Mouse (Mus musculus) thymus, postnatal 25 days (tissue): ENCODE measurements around the gene Creb3l2.
A peak's percentile ranks its signal among the peaks of the same experiment; 100 is the strongest.
"Not testable (repeated sequence)": the region's sequence is repeated elsewhere in the genome, so short reads cannot be mapped to it uniquely, and the experiment has no call there.

Experiments
- DNase-seq: peaks from one replicate; pipeline ENCODE4 v3.0.0; 2022

Gene Creb3l2

GRCm38 (mm10) chr6:37442041-37442667, at the start of gene Creb3l2:
TSS of gene Creb3l2 (minus strand) at chr6:37442146.
- peak; percentile 97 for DNase-seq

- DNase-seq = no peak
Observed at GRCm38 (mm10) chr6:37486502-37486901, 44.6 kb upstream of the Creb3l2 start.

GRCm38 (mm10) chr6:37484588-37485070, 42.7 kb upstream of the Creb3l2 start:
- no peak for DNase-seq

GRCm38 (mm10) chr6:37483262-37483661, 41.3 kb upstream of the Creb3l2 start:
- DNase-seq = no peak

GRCm38 (mm10) chr6:37481147-37481546, 39.2 kb upstream of the Creb3l2 start:
- DNase-seq = no peak

- DNase-seq = no peak
Observed at GRCm38 (mm10) chr6:37480008-37480407, 38.1 kb upstream of the Creb3l2 start.

GRCm38 (mm10) chr6:37478481-37478880, 36.5 kb upstream of the Creb3l2 start:
- DNase-seq = no peak

GRCm38 (mm10) chr6:37473674-37474342, 31.9 kb upstream of the Creb3l2 start:
- DNase-seq = peak; percentile 37

GRCm38 (mm10) chr6:37470216-37470615, 28.3 kb upstream of the Creb3l2 start:
- DNase-seq = no peak

- no peak for DNase-seq
Observed at GRCm38 (mm10) chr6:37465847-37466246, 23.9 kb upstream of the Creb3l2 start.

- no peak for DNase-seq
Observed at GRCm38 (mm10) chr6:37465356-37465755, 23.4 kb upstream of the Creb3l2 start.

GRCm38 (mm10) chr6:37464585-37464984, 22.6 kb upstream of the Creb3l2 start:
- DNase-seq = peak; percentile 19

- DNase-seq = peak; percentile 66
Observed at GRCm38 (mm10) chr6:37463517-37464482, 21.9 kb upstream of the Creb3l2 start.

- no peak for DNase-seq
Observed at GRCm38 (mm10) chr6:37460681-37461080, 18.7 kb upstream of the Creb3l2 start.

- not testable (repeated sequence) for DNase-seq
Observed at GRCm38 (mm10) chr6:37459656-37460055, 17.7 kb upstream of the Creb3l2 start.

GRCm38 (mm10) chr6:37457990-37458655, 16.2 kb upstream of the Creb3l2 start:
- no peak for DNase-seq

- no peak for DNase-seq
Observed at GRCm38 (mm10) chr6:37455540-37455939, 13.6 kb upstream of the Creb3l2 start.

- no peak for DNase-seq
Observed at GRCm38 (mm10) chr6:37453047-37453446, 11.1 kb upstream of the Creb3l2 start.

GRCm38 (mm10) chr6:37451664-37452063, 9.7 kb upstream of the Creb3l2 start:
- DNase-seq = no peak

- peak; percentile 71 for DNase-seq
Observed at GRCm38 (mm10) chr6:37447704-37448466, 5.9 kb upstream of the Creb3l2 start.

GRCm38 (mm10) chr6:37442781-37443180, 835 bp upstream of the Creb3l2 start:
- DNase-seq = no peak
